Mouse (Mus musculus) hindlimb bud, embryonic 11.5 days (tissue): ENCODE data around the gene Stab1.

Experiments used
- DNase-seq: peaks from one replicate; pipeline ENCODE4 v3.0.0-alpha.2; 2012; ENCODE audit warnings: low read depth, low spot score; ENCODE audit errors: extremely low spot score

Gene Stab1

GRCm38 (mm10) chr14:31168425-31168824 is at the start of gene Stab1:
TSS of gene Stab1 (minus strand) at chr14:31168641.
- DNase-seq: no peak

GRCm38 (mm10) chr14:31217666-31218065 is 49.2 kb upstream of the Stab1 start, which contains the start of gene Sema3g:
TSS of gene Sema3g (plus strand) at chr14:31217860.
- no peak for DNase-seq

- DNase-seq: no peak
Observed at GRCm38 (mm10) chr14:31216846-31217245, 48.4 kb upstream of the Stab1 start, which contains the start of gene Nisch. TSS of gene Nisch (minus strand) at chr14:31216946.

- DNase-seq: no peak
Observed at GRCm38 (mm10) chr14:31215157-31216002, 46.9 kb upstream of the Stab1 start.

GRCm38 (mm10) chr14:31214684-31215083 is 46.2 kb upstream of the Stab1 start:
- DNase-seq: no peak

- DNase-seq: no peak
Observed at GRCm38 (mm10) chr14:31213868-31214267, 45.4 kb upstream of the Stab1 start.

- DNase-seq: no peak
Observed at GRCm38 (mm10) chr14:31212499-31212898, 44.1 kb upstream of the Stab1 start.

GRCm38 (mm10) chr14:31211854-31212253 is 43.4 kb upstream of the Stab1 start:
- no peak for DNase-seq

- DNase-seq: no peak
Observed at GRCm38 (mm10) chr14:31209133-31209557, 40.7 kb upstream of the Stab1 start.

GRCm38 (mm10) chr14:31208084-31208483 is 39.6 kb upstream of the Stab1 start, which contains the start of gene Tnnc1:
TSS of gene Tnnc1 (plus strand) at chr14:31208312.
- DNase-seq: no peak

GRCm38 (mm10) chr14:31207070-31207830 is 38.8 kb upstream of the Stab1 start:
- no peak for DNase-seq

- peak; percentile 81 for DNase-seq
Observed at GRCm38 (mm10) chr14:31206472-31206981, 38.1 kb upstream of the Stab1 start.

- DNase-seq: no peak
Observed at GRCm38 (mm10) chr14:31205562-31206467, 37.4 kb upstream of the Stab1 start.

- DNase-seq: no peak
Observed at GRCm38 (mm10) chr14:31205244-31205561, 36.8 kb upstream of the Stab1 start.

GRCm38 (mm10) chr14:31204844-31205243 is 36.4 kb upstream of the Stab1 start:
- DNase-seq: no peak

- DNase-seq: no peak
Observed at GRCm38 (mm10) chr14:31200038-31200437, 31.6 kb upstream of the Stab1 start.

GRCm38 (mm10) chr14:31199599-31199998 is 31.2 kb upstream of the Stab1 start:
- no peak for DNase-seq

GRCm38 (mm10) chr14:31197547-31198516 is 29.4 kb upstream of the Stab1 start:
- no peak for DNase-seq

- no peak for DNase-seq
Observed at GRCm38 (mm10) chr14:31195968-31196367, 27.5 kb upstream of the Stab1 start.

GRCm38 (mm10) chr14:31195521-31195920 is 27.1 kb upstream of the Stab1 start:
- no peak for DNase-seq
